Mouse (Mus musculus) heart, adult 8-10 months (tissue): Measurements from ENCODE around the gene Gm5862. TPM values are rescaled to one million over a fixed set of nuclear protein-coding genes. Genes with fewer than 3 reads are reported as not detected.
"Not testable (repeated sequence)": the region's sequence is repeated elsewhere in the genome, so short reads cannot be mapped to it uniquely, and the experiment has no call there.

ENCODE experiments used
- DNase-seq: peaks from one replicate; pipeline ENCODE4 v3.0.0; 2022; ENCODE audit warnings: low spot score
- total RNA-seq, 4 experiments: library from RNA; stranded (reverse); gene quantifications; 2 replicates each; pipeline ENCODE4 v1.2.4; 2022

Gm5862 gene
- not detected for total RNA-seq

DNA sequence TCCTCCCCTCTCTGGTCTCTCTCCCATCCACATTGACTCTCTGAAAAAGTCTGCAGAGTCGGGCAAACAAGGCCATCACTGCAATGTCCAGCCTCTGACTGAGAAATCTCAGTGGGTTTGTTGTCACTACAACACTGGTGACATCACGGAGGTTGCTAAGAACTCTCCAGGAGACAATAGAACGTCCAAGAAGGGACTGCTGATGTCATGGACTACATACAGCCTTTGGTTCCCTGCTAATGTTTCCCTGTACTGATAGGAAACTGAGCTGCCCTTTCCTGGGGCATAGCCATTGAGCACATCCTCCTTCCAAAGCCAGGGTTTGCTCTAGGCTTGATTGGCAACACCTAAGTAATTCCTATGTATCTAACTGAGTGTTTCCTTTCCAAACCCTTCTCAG lies at the start of gene Gm5862:
Gene Gm5862, minus strand, starts transcription at position 101 of the 400 bp plus-strand sequence.
- DNase-seq = not testable (repeated sequence)

DNA sequence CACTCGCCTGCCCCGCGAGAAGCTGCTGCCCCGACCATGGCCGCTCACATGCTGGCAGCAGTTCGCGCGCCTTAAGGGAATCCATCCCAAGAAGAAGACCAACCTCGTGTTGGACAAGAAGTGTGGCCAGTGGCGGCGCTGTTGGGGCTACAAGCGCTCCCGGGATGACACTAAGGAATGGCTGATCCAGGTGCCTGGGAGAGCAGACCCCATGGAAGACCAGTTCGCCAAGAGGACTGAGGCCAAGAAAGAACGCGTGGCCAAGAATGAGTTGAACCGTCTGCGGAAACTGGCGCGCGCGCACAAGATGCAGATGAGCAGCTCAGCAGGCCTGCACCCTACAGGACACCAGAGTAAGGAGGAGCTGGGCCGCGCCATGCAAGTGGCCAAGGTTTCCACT lies 48.0 kb upstream of the Gm5862 start:
- no peak for DNase-seq

DNA sequence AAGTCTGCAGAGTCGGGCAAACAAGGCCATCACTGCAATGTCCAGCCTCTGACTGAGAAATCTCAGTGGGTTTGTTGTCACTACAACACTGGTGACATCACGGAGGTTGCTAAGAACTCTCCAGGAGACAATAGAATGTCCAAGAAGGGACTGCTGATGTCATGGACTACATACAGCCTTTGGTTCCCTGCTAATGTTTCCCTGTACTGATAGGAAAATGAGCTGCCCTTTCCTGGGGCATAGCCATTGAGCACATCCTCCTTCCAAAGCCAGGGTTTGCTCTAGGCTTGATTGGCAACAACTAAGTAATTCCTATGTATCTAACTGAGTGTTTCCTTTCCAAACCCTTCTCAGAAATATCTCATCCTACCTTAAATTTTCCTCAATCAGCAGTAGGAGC lies 35.8 kb upstream of the Gm5862 start, which contains the start of gene Gm7347:
Gene Gm7347, minus strand, starts transcription at position 101 of the 400 bp plus-strand sequence.
- not testable (repeated sequence) for DNase-seq

DNA sequence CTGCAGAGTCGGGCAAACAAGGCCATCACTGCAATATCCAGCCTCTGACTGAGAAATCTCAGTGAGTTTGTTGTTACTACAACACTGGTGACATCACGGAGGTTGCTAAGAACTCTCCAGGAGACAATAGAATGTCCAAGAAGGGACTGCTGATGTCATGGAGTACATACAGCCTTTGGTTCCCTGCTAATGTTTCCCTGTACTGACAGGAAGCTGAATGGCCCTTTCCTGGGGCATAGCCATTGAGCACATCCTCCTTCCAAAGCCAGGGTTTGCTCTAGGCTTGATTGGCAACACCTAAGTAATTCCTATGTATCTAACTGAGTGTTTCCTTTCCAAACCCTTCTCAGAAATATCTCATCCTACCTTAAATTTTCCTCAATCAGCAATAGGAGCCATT lies 16.7 kb upstream of the Gm5862 start, which contains the start of gene Speer4a:
Gene Speer4a, minus strand, starts transcription at position 101 of the 400 bp plus-strand sequence.
- not testable (repeated sequence) for DNase-seq

DNA sequence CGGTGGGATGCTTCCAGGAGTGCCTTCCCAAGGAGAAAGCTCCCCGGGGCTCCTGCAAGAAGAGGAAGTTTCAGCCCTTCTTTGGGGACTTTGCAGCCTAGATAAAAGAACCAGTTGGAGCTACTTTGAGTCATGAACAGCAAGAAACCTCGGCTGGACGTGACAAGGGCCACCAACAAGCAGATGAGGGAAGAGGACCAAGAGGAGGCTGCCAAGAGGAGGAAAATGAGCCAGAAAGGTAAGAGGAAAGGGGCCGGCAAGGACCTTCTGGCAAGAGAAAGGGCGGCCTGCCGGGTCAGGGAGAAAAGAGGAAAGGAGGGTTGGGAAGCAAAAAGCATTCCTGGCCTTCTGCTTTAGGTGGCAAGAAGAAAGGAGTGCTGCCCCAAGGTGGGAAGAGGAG lies 15.0 kb downstream of the Gm5862 start:
- DNase-seq = not testable (repeated sequence)

DNA sequence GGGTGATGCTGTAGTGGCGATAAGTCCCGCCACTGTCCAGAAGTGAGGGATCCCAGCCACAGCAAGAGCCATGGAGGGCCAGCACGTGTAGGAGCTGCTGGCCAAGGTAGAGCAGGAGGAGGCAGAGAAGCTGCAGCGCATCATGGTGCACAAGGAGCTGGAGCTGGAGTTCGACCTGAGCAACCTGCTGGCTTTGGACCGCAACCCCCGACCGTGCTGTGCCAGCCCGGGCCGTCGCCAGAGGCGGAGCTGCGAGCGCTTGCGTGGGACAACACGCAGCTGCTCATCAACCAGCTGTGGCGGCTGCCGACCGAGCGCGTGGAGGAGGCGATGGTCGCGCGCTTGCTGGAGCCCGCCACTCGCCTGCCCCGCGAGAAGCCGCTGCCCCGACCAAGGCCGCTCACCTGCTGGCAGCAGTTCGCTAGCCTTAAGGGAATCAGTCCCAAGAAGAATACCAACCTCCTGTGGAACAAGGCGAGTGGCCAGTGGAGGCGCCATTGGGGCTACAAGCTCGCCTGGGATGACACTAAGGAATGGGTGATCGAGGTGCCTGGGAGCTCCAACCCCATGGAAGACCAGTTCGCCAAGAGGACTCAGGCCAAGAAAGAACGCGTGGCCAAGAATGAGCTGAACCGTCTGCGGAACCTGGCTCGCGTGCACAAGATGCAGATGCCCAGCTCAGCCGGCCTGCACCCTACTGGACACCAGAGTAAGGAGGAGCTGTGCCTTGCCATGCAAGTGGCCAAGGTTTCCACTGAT lies 15.6 kb downstream of the Gm5862 start:
- not testable (repeated sequence) for DNase-seq

DNA sequence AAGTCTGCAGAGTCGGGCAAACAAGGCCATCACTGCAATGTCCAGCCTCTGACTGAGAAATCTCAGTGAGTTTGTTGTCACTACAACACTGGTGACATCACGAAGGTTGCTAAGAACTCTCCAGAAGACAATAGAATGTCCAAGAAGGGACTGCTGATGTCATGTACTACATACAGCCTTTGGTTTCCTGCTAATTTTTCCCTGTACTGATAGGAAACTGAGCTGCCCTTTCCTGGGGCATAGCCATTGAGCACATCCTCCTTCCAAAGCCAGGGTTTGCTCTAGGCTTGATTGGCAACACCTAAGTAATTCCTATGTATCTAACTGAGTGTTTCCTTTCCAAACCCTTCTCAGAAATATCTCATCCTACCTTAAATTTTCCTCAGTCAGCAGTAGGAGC lies 18.0 kb downstream of the Gm5862 start, which contains the start of gene Gm1979:
Gene Gm1979, minus strand, starts transcription at position 101 of the 400 bp plus-strand sequence.
- not testable (repeated sequence) for DNase-seq

DNA sequence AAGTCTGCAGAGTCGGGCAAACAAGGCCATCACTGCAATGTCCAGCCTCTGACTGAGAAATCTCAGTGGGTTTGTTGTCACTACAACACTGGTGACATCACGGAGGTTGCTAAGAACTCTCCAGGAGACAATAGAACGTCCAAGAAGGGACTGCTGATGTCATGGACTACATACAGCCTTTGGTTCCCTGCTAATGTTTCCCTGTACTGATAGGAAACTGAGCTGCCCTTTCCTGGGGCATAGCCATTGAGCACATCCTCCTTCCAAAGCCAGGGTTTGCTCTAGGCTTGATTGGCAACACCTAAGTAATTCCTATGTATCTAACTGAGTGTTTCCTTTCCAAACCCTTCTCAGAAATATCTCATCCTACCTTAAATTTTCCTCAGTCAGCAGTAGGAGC lies 34.2 kb downstream of the Gm5862 start, which contains the start of gene Gm21698:
Gene Gm21698, minus strand, starts transcription at position 101 of the 400 bp plus-strand sequence.
- DNase-seq = not testable (repeated sequence)

DNA sequence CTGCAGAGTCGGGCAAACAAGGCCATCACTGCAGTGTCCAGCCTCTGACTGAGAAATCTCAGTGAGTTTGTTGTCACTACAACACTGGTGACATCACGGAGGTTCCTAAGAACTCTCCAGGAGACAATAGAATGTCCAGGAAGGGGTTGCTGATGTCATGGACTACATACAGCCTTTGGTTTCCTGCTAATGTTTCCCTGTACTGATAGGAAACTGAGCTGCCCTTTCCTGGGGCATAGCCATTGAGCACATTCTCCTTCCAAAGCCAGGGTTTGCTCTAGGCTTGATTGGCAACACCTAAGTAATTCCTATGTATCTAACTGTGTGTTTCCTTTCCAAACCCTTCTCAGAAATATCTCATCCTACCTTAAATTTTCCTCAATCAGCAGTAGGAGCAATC lies 50.2 kb downstream of the Gm5862 start, which contains the start of gene Gm21680:
Gene Gm21680, minus strand, starts transcription at position 101 of the 400 bp plus-strand sequence.
- DNase-seq = not testable (repeated sequence)

Other genes starting within 250 kb of the Gm5862 start
- not detected for gene Gm21663, start 80.5 kb downstream of the Gm5862 start, total RNA-seq
- not detected for gene Gm21671, start 68.5 kb downstream of the Gm5862 start, total RNA-seq
- gene Gm21680, start 50.3 kb downstream of the Gm5862 start, total RNA-seq = not detected
- not detected for gene Gm21698, start 34.3 kb downstream of the Gm5862 start, total RNA-seq
- not detected for gene Gm1979, start 18.1 kb downstream of the Gm5862 start, total RNA-seq
- gene Speer4a, start 16.6 kb upstream of the Gm5862 start, total RNA-seq = not detected
- not detected for gene Gm7347, start 35.7 kb upstream of the Gm5862 start, total RNA-seq
- not detected for gene Gm10471, start 66.4 kb upstream of the Gm5862 start, total RNA-seq
- not detected for gene 5031410I06Rik, start 82.4 kb upstream of the Gm5862 start, total RNA-seq
- gene Gm10220, start 98.5 kb upstream of the Gm5862 start, total RNA-seq = under 1 TPM in 2 of 4 experiments, not detected in 2; 0.09 to 0.11 TPM
- gene Gm7361, start 234.8 kb upstream of the Gm5862 start, total RNA-seq = not detected